Mouse (Mus musculus): ENCODE data around the gene Mns1. TPM values are rescaled to one million over a fixed set of nuclear protein-coding genes. Genes with fewer than 3 reads are reported as not detected.

Mns1 gene
- polyA plus RNA-seq, 1 experiment from 2014 or later = 36.8 TPM

- ATAC-seq (ENCODE audit: insufficient read depth) (no peak), DNase-seq (no peak)
- no peak overlapping the region for H3K27ac ChIP-seq (ENCODE audit: low read depth)
- no peaks in the 10 kb centered on the region for H3K27me3 ChIP-seq (ENCODE audit: insufficient read depth, low read length)
- 90% methylated on average over 5 of the region's 5 CpGs for whole genome bisulfite sequencing
- peaks cover 6% of the 10 kb centered on the region; the same call in 1 of the 2 replicates for H3K36me3 ChIP-seq (ENCODE audit: insufficient read depth)
- H3K4me3 ChIP-seq (ENCODE audit: low read depth, low read length) = no peak overlapping the region
- no peak overlapping the region for H3K4me2 ChIP-seq
- no peak for TF ChIP-seq CTCF (IDR thresholded peaks at IDR 0.05; ENCODE audit: low read depth)
- no peaks in the 10 kb centered on the region for H3K9me3 ChIP-seq (ENCODE audit: low read depth, low read length)
- H3K4me1 ChIP-seq (ENCODE audit: insufficient read depth) = peaks cover 6% of the 10 kb centered on the region; the same call in 1 of the 2 replicates
- H3K9ac ChIP-seq = no peak overlapping the region
Observed at GRCm38 (mm10) chr9:72489131-72489530, 51.3 kb downstream of the Mns1 start.

GRCm38 (mm10) chr9:72491559-72492193 lies 53.9 kb downstream of the Mns1 start:
- Histone ChIP-seq H3K9me3 (ENCODE audit: low read depth, low read length) (no peaks in the 10 kb centered on the region), H3K4me3 (ENCODE audit: low read depth, low read length) (peak overlapping the region; percentile 73), H3K36me3 (ENCODE audit: insufficient read depth) (peaks cover 5% of the 10 kb centered on the region; the same call in 1 of the 2 replicates), H3K27me3 (ENCODE audit: insufficient read depth, low read length) (no peaks in the 10 kb centered on the region), H3K9ac (peak overlapping the region; percentile 62), H3K27ac (ENCODE audit: low read depth) (peak overlapping the region; percentile 85), H3K4me2 (peak overlapping the region; percentile 72), H3K4me1 (ENCODE audit: insufficient read depth) (peaks cover 6% of the 10 kb centered on the region; the same call in 1 of the 2 replicates)
- no peak for TF ChIP-seq CTCF (IDR thresholded peaks at IDR 0.05; ENCODE audit: low read depth)
- DNase-seq = peak; percentile 95
- WGBS = under 1% methylated on average over 32 of the region's 32 CpGs
- peak; percentile 99 for ATAC-seq (ENCODE audit: insufficient read depth)

GRCm38 (mm10) chr9:72492194-72492565 lies 54.4 kb downstream of the Mns1 start, which contains the start of gene Tex9:
Gene Tex9 (minus strand): TSS chr9:72492212.
- WGBS = 7% methylated on average over 6 of the region's 6 CpGs
- TF ChIP-seq CTCF (IDR thresholded peaks at IDR 0.05; ENCODE audit: low read depth) = no peak
- peak within 1 kb of the TSS; percentile 72 for H3K4me2 ChIP-seq
- ATAC-seq (ENCODE audit: insufficient read depth) (peak; percentile 72; the same call in 1 of the 2 replicates), DNase-seq (no peak)
- peak within 1 kb of the TSS; percentile 85 for H3K27ac ChIP-seq (ENCODE audit: low read depth)
- peaks cover 6% of the 10 kb centered on the region; the same call in 1 of the 2 replicates for H3K4me1 ChIP-seq (ENCODE audit: insufficient read depth)
- no peaks in the 10 kb centered on the region for H3K36me3 ChIP-seq (ENCODE audit: insufficient read depth)
- no peaks in the 10 kb centered on the region for H3K27me3 ChIP-seq (ENCODE audit: insufficient read depth, low read length)
- H3K4me3 ChIP-seq (ENCODE audit: low read depth, low read length) = peak within 1 kb of the TSS; percentile 73
- no peaks in the 10 kb centered on the region for H3K9me3 ChIP-seq (ENCODE audit: low read depth, low read length)
- H3K9ac ChIP-seq = peak within 1 kb of the TSS; percentile 62

DNA sequence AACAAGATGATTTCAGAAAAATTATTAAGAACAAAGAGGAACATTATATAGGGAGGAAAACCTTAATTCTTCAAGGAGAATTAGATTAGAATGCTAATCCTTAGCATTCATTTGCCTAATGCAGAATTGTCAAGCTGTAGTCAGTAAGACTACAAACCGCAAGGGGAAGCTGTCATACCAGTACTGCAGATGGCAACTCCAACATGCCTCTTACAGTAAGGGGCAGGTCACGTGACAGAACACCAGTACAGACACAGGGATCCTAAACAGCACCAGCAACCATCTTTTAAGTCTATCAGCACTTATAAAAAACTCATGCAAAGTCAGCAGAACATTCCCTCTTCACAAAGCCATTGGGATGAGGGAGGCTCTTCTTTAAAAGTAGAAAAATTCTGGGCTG lies 55.7 kb downstream of the Mns1 start:
- WGBS = 89% methylated on average over 2 of the region's 2 CpGs
- H3K4me2 ChIP-seq = no peak overlapping the region
- H3K9me3 ChIP-seq (ENCODE audit: low read depth, low read length) = no peaks in the 10 kb centered on the region
- H3K4me3 ChIP-seq (ENCODE audit: low read depth, low read length) = no peak overlapping the region
- no peak for TF ChIP-seq CTCF (IDR thresholded peaks at IDR 0.05; ENCODE audit: low read depth)
- no peak overlapping the region for H3K27ac ChIP-seq (ENCODE audit: low read depth)
- no peaks in the 10 kb centered on the region for H3K27me3 ChIP-seq (ENCODE audit: insufficient read depth, low read length)
- peaks cover 6% of the 10 kb centered on the region; the same call in 1 of the 2 replicates for H3K4me1 ChIP-seq (ENCODE audit: insufficient read depth)
- H3K9ac ChIP-seq = no peak overlapping the region
- no peak for ATAC-seq (ENCODE audit: insufficient read depth)
- no peaks in the 10 kb centered on the region for H3K36me3 ChIP-seq (ENCODE audit: insufficient read depth)
- no peak for DNase-seq

GRCm38 (mm10) chr9:72493984-72494685 lies 56.3 kb downstream of the Mns1 start:
- DNase-seq (no peak), ATAC-seq (ENCODE audit: insufficient read depth) (no peak)
- Histone ChIP-seq H3K27me3 (ENCODE audit: insufficient read depth, low read length) (no peaks in the 10 kb centered on the region), H3K9ac (no peak overlapping the region), H3K9me3 (ENCODE audit: low read depth, low read length) (no peaks in the 10 kb centered on the region), H3K4me1 (ENCODE audit: insufficient read depth) (peaks cover 6% of the 10 kb centered on the region; the same call in 1 of the 2 replicates), H3K27ac (ENCODE audit: low read depth) (no peak overlapping the region), H3K4me3 (ENCODE audit: low read depth, low read length) (no peak overlapping the region), H3K36me3 (ENCODE audit: insufficient read depth) (no peaks in the 10 kb centered on the region), H3K4me2 (no peak overlapping the region)
- 79% methylated on average over 3 of the region's 3 CpGs for WGBS
- no peak for TF ChIP-seq CTCF (IDR thresholded peaks at IDR 0.05; ENCODE audit: low read depth)

- ATAC-seq (ENCODE audit: insufficient read depth) (no peak), DNase-seq (no peak)
- Histone ChIP-seq H3K4me3 (ENCODE audit: low read depth, low read length) (no peak overlapping the region), H3K27ac (ENCODE audit: low read depth) (no peak overlapping the region), H3K4me1 (ENCODE audit: insufficient read depth) (peaks cover 6% of the 10 kb centered on the region; the same call in 1 of the 2 replicates), H3K9ac (no peak overlapping the region), H3K27me3 (ENCODE audit: insufficient read depth, low read length) (no peaks in the 10 kb centered on the region), H3K36me3 (ENCODE audit: insufficient read depth) (no peaks in the 10 kb centered on the region), H3K4me2 (no peak overlapping the region), H3K9me3 (ENCODE audit: low read depth, low read length) (no peaks in the 10 kb centered on the region)
- TF ChIP-seq CTCF (IDR thresholded peaks at IDR 0.05; ENCODE audit: low read depth) = no peak
- 54% methylated on average over 2 of the region's 2 CpGs for WGBS
Observed at GRCm38 (mm10) chr9:72496691-72497090, 58.9 kb downstream of the Mns1 start.

GRCm38 (mm10) chr9:72497171-72497570 lies 59.4 kb downstream of the Mns1 start:
- ATAC-seq (ENCODE audit: insufficient read depth) (no peak), DNase-seq (no peak)
- Histone ChIP-seq H3K4me3 (ENCODE audit: low read depth, low read length) (no peak overlapping the region), H3K4me1 (ENCODE audit: insufficient read depth) (peaks cover 4% of the 10 kb centered on the region; the same call in 1 of the 2 replicates), H3K4me2 (no peak overlapping the region), H3K36me3 (ENCODE audit: insufficient read depth) (no peaks in the 10 kb centered on the region), H3K27ac (ENCODE audit: low read depth) (no peak overlapping the region), H3K9me3 (ENCODE audit: low read depth, low read length) (no peaks in the 10 kb centered on the region), H3K27me3 (ENCODE audit: insufficient read depth, low read length) (no peaks in the 10 kb centered on the region), H3K9ac (no peak overlapping the region)
- TF ChIP-seq CTCF (IDR thresholded peaks at IDR 0.05; ENCODE audit: low read depth) = no peak
- WGBS = 74% methylated on average over 3 of the region's 3 CpGs

Small RNA genes lying within 50 kb of the gene (microRNA-seq; reads per million reads assigned to microRNA genes)
- not detected for gene Gm28010 (ENCODE audit: borderline number of aligned reads)

Other genes with a start within 250 kb of the Mns1 start
- 47.5 and 51.8 TPM in 2 replicates for gene Zfp280d, start 163.2 kb upstream of the Mns1 start, polyA plus RNA-seq (2014; fragmentation: Nextera tagmentation; extraction: Ambion mirVana)
- 31.7 and 37.5 TPM in 2 replicates for gene Tex9, start 54.2 kb downstream of the Mns1 start, polyA plus RNA-seq (2014; fragmentation: Nextera tagmentation; extraction: Ambion mirVana)
- gene Rfx7, start 94.2 kb downstream of the Mns1 start, polyA plus RNA-seq (2014; fragmentation: Nextera tagmentation; extraction: Ambion mirVana) = 17.1 and 18.1 TPM in 2 replicates
- 802 and 805 TPM in 2 replicates for gene Nedd4, start 224.3 kb downstream of the Mns1 start, polyA plus RNA-seq (2014; fragmentation: Nextera tagmentation; extraction: Ambion mirVana)